Mouse (Mus musculus): ENCODE measurements around the gene Zbtb38. TPM values are rescaled to one million over a fixed set of nuclear protein-coding genes. Genes with fewer than 3 reads are reported as not detected.

Zbtb38 gene
- polyA plus RNA-seq, 1 experiment from 2014 or later = 7.5 TPM

DNA sequence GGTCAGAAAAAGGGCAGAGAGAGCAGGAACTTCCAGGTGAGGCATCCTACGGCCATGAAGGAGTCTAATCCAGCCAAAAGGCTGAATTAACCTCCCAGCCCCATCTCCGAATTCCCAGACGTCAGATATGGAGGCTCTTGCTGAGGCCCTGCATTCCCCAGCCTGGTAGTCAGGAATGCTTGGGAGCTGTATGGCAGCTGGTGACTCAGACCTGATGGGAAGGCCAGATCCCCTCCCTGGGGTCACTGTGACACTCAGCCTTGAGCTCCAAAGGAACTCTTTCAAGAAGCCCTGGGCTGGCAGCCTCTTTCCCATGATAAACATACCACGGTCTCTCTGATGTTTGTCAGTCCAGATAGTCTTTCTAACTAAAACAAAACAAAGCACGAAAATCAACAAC lies 30.6 kb upstream of the Zbtb38 start:
- no peak for TF ChIP-seq CTCF (IDR thresholded peaks at IDR 0.05; ENCODE audit: low read depth)
- TF ChIP-seq EP300 (IDR thresholded peaks at IDR 0.05; ENCODE audit: low read depth) = no peak
- Histone ChIP-seq H3K4me1 (ENCODE audit: insufficient read depth) (peaks cover 2% of the 10 kb centered on the region; the same call in 1 of the 2 replicates), H3K9ac (replicated peaks) (no peak overlapping the region), H3K27ac (ENCODE audit: low read depth) (no peak overlapping the region), H3K4me2 (ENCODE audit: low read depth, low read length) (no peak overlapping the region), H3K4me3 (ENCODE audit: low read depth, low read length) (no peak overlapping the region), H3K27me3 (ENCODE audit: insufficient read depth, low read length) (no peaks in the 10 kb centered on the region), H3K9me3 (ENCODE audit: low read length) (no peaks in the 10 kb centered on the region), H3K36me3 (replicated peaks; ENCODE audit: insufficient read depth, low read length) (no peaks in the 10 kb centered on the region)
- DNase-seq (no peak), ATAC-seq (no peak)
- WGBS (ENCODE audit: insufficient replicate concordance) = 67% methylated on average over 5 of the region's 5 CpGs

DNA sequence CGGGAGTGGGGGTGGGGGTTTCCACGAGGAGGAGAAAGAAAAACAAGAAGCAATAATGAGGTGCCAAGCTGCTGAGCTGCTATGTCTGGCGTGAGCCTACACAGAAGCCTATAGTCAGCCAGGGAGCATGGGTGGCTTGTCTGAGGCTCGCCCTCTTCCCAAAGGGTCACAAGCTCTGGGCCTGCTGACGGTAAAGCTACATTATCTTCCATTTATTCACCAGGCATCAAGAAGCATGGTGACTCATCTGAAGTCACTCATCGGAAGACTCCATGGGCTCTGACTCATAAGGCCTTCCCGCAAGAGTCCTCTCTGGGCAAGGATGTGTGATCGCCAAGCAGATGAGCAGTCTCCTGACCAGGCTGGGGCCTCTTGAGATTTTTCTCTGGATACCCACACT lies 29.4 kb upstream of the Zbtb38 start:
- no peak overlapping the region for H3K9ac ChIP-seq (replicated peaks)
- peaks cover 2% of the 10 kb centered on the region; the same call in 1 of the 2 replicates for H3K4me1 ChIP-seq (ENCODE audit: insufficient read depth)
- DNase-seq (no peak), ATAC-seq (no peak)
- no peak overlapping the region for H3K4me3 ChIP-seq (ENCODE audit: low read depth, low read length)
- TF ChIP-seq CTCF (IDR thresholded peaks at IDR 0.05; ENCODE audit: low read depth) (no peak), EP300 (IDR thresholded peaks at IDR 0.05; ENCODE audit: low read depth) (no peak)
- no peaks in the 10 kb centered on the region for H3K27me3 ChIP-seq (ENCODE audit: insufficient read depth, low read length)
- WGBS (ENCODE audit: insufficient replicate concordance) = 71% methylated on average over 8 of the region's 8 CpGs
- no peaks in the 10 kb centered on the region for H3K36me3 ChIP-seq (replicated peaks; ENCODE audit: insufficient read depth, low read length)
- H3K27ac ChIP-seq (ENCODE audit: low read depth) = no peak overlapping the region
- no peaks in the 10 kb centered on the region for H3K9me3 ChIP-seq (ENCODE audit: low read length)
- H3K4me2 ChIP-seq (ENCODE audit: low read depth, low read length) = no peak overlapping the region

DNA sequence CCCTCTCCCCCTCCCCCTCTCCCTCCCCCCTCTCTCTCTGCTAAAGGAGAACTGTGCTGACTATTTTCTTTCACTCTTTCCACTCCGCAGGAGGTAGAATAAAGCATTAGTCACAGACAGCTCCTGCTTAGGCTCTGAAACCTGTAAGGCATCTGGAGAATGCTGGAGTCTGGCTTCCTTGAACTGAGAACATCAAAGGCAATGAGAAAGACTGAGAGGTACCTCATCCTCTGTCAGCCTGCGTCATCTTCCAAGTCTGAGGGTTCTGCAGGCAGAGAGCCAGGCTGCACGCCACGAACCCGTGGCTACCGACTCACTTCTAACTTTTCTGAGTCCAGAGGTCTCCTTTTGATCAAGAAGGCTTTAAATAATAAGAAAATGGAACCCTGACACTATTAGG lies 20.5 kb upstream of the Zbtb38 start:
- 40% methylated on average over 6 of the region's 6 CpGs for WGBS (ENCODE audit: insufficient replicate concordance)
- no peak for TF ChIP-seq EP300 (IDR thresholded peaks at IDR 0.05; ENCODE audit: low read depth)
- no peak for TF ChIP-seq CTCF (IDR thresholded peaks at IDR 0.05; ENCODE audit: low read depth)
- DNase-seq = no peak

DNA sequence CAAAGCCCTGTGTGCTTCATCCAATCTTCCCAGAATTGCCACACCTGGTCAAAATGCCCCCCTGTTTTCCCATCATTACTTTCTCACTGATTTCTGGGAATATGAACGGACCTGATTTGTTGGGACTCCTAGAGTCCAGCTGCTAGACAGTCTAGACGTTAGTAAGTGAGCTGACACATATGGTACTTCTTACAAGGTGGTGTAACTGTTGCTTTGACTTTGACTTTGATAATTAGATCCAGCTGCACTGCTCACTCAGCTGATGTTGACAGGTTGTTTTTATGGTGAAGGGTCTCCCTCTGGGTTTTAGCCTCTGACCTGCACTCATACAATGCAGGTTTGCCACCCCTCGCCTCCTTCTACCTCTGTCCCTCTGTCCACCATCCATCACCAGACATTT lies 17.8 kb upstream of the Zbtb38 start:
- WGBS (ENCODE audit: insufficient replicate concordance) = 80% methylated on average over 3 of the region's 3 CpGs
- no peaks in the 10 kb centered on the region for H3K36me3 ChIP-seq (replicated peaks; ENCODE audit: insufficient read depth, low read length)
- ATAC-seq = no peak

More for the DNA sequence above, 20.5 kb upstream of the Zbtb38 start:
- no peak overlapping the region for H3K9ac ChIP-seq (replicated peaks)
- H3K4me3 ChIP-seq (ENCODE audit: low read depth, low read length) = no peak overlapping the region
- no peaks in the 10 kb centered on the region for H3K36me3 ChIP-seq (replicated peaks; ENCODE audit: insufficient read depth, low read length)
- H3K4me1 ChIP-seq (ENCODE audit: insufficient read depth) = no peaks in the 10 kb centered on the region
- H3K27me3 ChIP-seq (ENCODE audit: insufficient read depth, low read length) = no peaks in the 10 kb centered on the region
- H3K27ac ChIP-seq (ENCODE audit: low read depth) = no peak overlapping the region
- ATAC-seq = no peak
- H3K4me2 ChIP-seq (ENCODE audit: low read depth, low read length) = no peak overlapping the region
- H3K9me3 ChIP-seq (ENCODE audit: low read length) = no peaks in the 10 kb centered on the region

DNA sequence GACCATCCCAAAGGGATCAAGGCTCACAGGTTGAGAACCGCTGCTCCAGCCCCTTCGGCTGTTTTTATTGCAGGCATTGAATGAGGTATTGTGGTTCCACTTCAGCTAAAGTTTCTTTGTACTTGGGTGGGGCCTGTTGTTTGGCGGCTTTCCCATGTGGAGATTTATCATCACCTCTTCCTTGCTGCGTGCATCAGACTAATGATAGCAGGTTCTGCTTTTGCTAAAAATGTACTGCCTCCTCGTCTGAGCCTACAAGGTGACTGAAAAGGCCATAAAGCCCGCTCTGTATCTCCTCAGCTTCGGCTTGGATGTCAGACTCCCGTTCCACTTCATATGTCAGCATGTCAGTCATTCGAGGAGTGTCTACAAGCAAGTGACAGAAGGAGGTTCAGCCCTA lies 17.0 kb upstream of the Zbtb38 start:
- H3K36me3 ChIP-seq (replicated peaks; ENCODE audit: insufficient read depth, low read length) = no peaks in the 10 kb centered on the region
- H3K9me3 ChIP-seq (ENCODE audit: low read length) = no peaks in the 10 kb centered on the region
- no peaks in the 10 kb centered on the region for H3K4me1 ChIP-seq (ENCODE audit: insufficient read depth)
- H3K27me3 ChIP-seq (ENCODE audit: insufficient read depth, low read length) = no peaks in the 10 kb centered on the region; the same call in 1 of the 2 replicates
- no peak overlapping the region for H3K4me3 ChIP-seq (ENCODE audit: low read depth, low read length)
- ATAC-seq = no peak
- H3K27ac ChIP-seq (ENCODE audit: low read depth) = no peak overlapping the region
- 46% methylated on average over 9 of the region's 9 CpGs for WGBS (ENCODE audit: insufficient replicate concordance)
- H3K4me2 ChIP-seq (ENCODE audit: low read depth, low read length) = no peak overlapping the region
- TF ChIP-seq CTCF (IDR thresholded peaks at IDR 0.05; ENCODE audit: low read depth) (no peak), EP300 (IDR thresholded peaks at IDR 0.05; ENCODE audit: low read depth) (no peak)
- no peak overlapping the region for H3K9ac ChIP-seq (replicated peaks)
- DNase-seq = no peak

More for the DNA sequence above, 17.8 kb upstream of the Zbtb38 start:
- Histone ChIP-seq H3K4me3 (ENCODE audit: low read depth, low read length) (no peak overlapping the region), H3K4me1 (ENCODE audit: insufficient read depth) (no peaks in the 10 kb centered on the region), H3K27me3 (ENCODE audit: insufficient read depth, low read length) (no peaks in the 10 kb centered on the region; the same call in 1 of the 2 replicates), H3K9me3 (ENCODE audit: low read length) (no peaks in the 10 kb centered on the region), H3K27ac (ENCODE audit: low read depth) (no peak overlapping the region), H3K9ac (replicated peaks) (no peak overlapping the region), H3K4me2 (ENCODE audit: low read depth, low read length) (no peak overlapping the region)
- DNase-seq = no peak
- TF ChIP-seq EP300 (IDR thresholded peaks at IDR 0.05; ENCODE audit: low read depth) (no peak), CTCF (IDR thresholded peaks at IDR 0.05; ENCODE audit: low read depth) (no peak)

DNA sequence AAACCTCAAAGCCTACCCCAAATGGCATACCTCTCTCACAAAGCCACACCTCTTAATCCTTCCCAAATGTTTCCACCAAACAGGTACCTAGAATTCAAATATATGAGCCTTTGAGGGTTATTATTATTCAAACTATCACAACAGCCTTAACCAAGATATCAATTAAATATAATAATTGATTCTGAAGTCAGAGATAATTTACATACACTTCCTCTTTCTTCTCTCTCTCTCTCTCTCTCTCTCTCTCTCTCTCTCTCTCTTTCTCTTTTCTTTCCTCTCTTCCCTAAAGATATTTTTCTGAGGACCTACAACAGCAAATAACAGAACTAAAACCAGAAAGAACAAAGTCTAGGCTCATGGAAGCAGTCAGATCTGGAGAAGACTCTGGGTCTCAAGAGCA lies 15.2 kb upstream of the Zbtb38 start:
- DNase-seq = no peak
- no peak overlapping the region for H3K4me3 ChIP-seq (ENCODE audit: low read depth, low read length)
- no peak for TF ChIP-seq CTCF (IDR thresholded peaks at IDR 0.05; ENCODE audit: low read depth)
- TF ChIP-seq EP300 (IDR thresholded peaks at IDR 0.05; ENCODE audit: low read depth) = no peak

DNA sequence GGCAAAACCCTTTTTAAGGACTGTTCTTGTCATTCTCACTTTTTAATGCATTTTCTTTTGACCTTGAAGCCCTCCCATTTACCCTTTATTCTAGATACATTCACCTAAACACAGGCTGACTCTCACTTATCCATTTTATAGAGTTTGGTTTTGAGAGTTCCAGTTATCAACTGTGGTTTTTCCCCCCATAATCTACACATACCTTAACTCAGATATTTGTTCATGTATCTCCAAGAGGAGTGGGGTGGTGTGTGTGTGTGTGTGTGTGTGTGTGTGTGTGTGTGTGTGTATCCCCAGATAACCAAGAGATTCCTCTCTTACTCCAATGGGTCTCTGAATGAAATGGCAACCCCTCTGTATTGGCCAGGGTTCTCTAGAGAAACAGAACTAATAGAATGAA lies 13.4 kb upstream of the Zbtb38 start:
- TF ChIP-seq CTCF (IDR thresholded peaks at IDR 0.05; ENCODE audit: low read depth) (no peak), EP300 (IDR thresholded peaks at IDR 0.05; ENCODE audit: low read depth) (no peak)
- H3K36me3 ChIP-seq (replicated peaks; ENCODE audit: insufficient read depth, low read length) = no peaks in the 10 kb centered on the region
- no peaks in the 10 kb centered on the region; the same call in 1 of the 2 replicates for H3K27me3 ChIP-seq (ENCODE audit: insufficient read depth, low read length)
- H3K9me3 ChIP-seq (ENCODE audit: low read length) = no peaks in the 10 kb centered on the region
- H3K4me2 ChIP-seq (ENCODE audit: low read depth, low read length) = peak overlapping the region; percentile 46
- no peaks in the 10 kb centered on the region for H3K4me1 ChIP-seq (ENCODE audit: insufficient read depth)
- DNase-seq = no peak
- H3K9ac ChIP-seq (replicated peaks) = no peak overlapping the region
- 0 out of 2 replicates have a peak overlapping the region, but pooled peaks have one; percentile 8 for H3K27ac ChIP-seq (ENCODE audit: low read depth)
- no peak for ATAC-seq
- H3K4me3 ChIP-seq (ENCODE audit: low read depth, low read length) = no peak overlapping the region

More for the DNA sequence above, 15.2 kb upstream of the Zbtb38 start:
- H3K4me2 ChIP-seq (ENCODE audit: low read depth, low read length) = no peak overlapping the region
- no peaks in the 10 kb centered on the region for H3K36me3 ChIP-seq (replicated peaks; ENCODE audit: insufficient read depth, low read length)
- no peaks in the 10 kb centered on the region for H3K9me3 ChIP-seq (ENCODE audit: low read length)
- no peak overlapping the region for H3K9ac ChIP-seq (replicated peaks)
- no peak overlapping the region for H3K27ac ChIP-seq (ENCODE audit: low read depth)
- no peak for ATAC-seq
- H3K4me1 ChIP-seq (ENCODE audit: insufficient read depth) = no peaks in the 10 kb centered on the region
- H3K27me3 ChIP-seq (ENCODE audit: insufficient read depth, low read length) = no peaks in the 10 kb centered on the region; the same call in 1 of the 2 replicates
